In genomic region chr14:23465135-23465534, GRCm38 (mm10) we compare ENCODE assay signal across 17 mouse cellular contexts.
A peak's percentile ranks its signal among the peaks of the same experiment; 100 is the strongest.
DNase-seq lines count a peak whose midpoint lies in the region; ATAC-seq and TF ChIP-seq lines count a peak whose summit lies in the region.
"Had no signal": no experiment of that assay in that cellular context is flagged by ENCODE, and none has a peak within 500 bp of the region (broad histone marks: within the 10 kb centered on the region; RNA-seq: fewer than 3 reads in every experiment).

No protein-coding gene starts in this region.

- TF ChIP-seq CTCF in CH12.LX (conservative IDR thresholded peaks at IDR 0.05 in 1 of 2, IDR thresholded peaks at IDR 0.05 in 1 of 2; ENCODE audit: low read depth in 2 of 2, low read length in 2 of 2) = no peak
- no peak for TF ChIP-seq CTCF in cerebellum, adult 2 months (IDR thresholded peaks at IDR 0.05; ENCODE audit: borderline replicate concordance, insufficient read depth, low read depth, low read length)

- no peaks in the 10 kb centered on the region for H3K27me3 ChIP-seq in lung, embryonic 16.5 days (ENCODE audit: control insufficient read depth, insufficient read depth, low read depth, low read length)
- H3K27me3 ChIP-seq in CH12.LX (replicated peaks) = no peaks in the 10 kb centered on the region
- H3K27me3 ChIP-seq in splenic B cell, adult 2 months (ENCODE audit: control insufficient read depth, insufficient read depth, low read length, poor library complexity, severe bottlenecking) = no peaks in the 10 kb centered on the region
- H3K27me3 ChIP-seq in cerebellum, adult 2 months (ENCODE audit: control insufficient read depth, insufficient read depth, low read length) = no peaks in the 10 kb centered on the region
- H3K27me3 ChIP-seq: embryonic facial prominence, embryonic 15.5 days; limb, embryonic 12.5 days had no signal

- 61% methylated on average over 2 of the region's 2 CpGs for WGBS in lung, embryonic 16.5 days
- WGBS in cerebellum, adult 2 months = 82% methylated on average over 2 of the region's 2 CpGs

- no peak overlapping the region for H3K4me3 ChIP-seq in lung, embryonic 16.5 days (ENCODE audit: low read length)
- no peak overlapping the region for H3K4me3 ChIP-seq in CH12.LX (replicated peaks in 1 of 3; ENCODE audit: low read depth in 2 of 3, low read length in 2 of 3, poor library complexity in 1 of 3)
- no peak overlapping the region for H3K4me3 ChIP-seq in cerebellum, adult 2 months (replicated peaks; ENCODE audit: insufficient read depth, low read depth, low read length)
- H3K4me3 ChIP-seq: embryonic facial prominence, embryonic 15.5 days; limb, embryonic 12.5 days had no signal

- no peak for TF ChIP-seq EP300 in CH12.LX (IDR thresholded peaks at IDR 0.05; ENCODE audit: low read length)

- no peaks in the 10 kb centered on the region for H3K4me1 ChIP-seq in lung, embryonic 16.5 days (replicated peaks; ENCODE audit: control insufficient read depth, insufficient read depth, low read length)
- H3K4me1 ChIP-seq in CH12.LX (ENCODE audit: control insufficient read depth in 1 of 2, insufficient read depth in 2 of 2) = peaks cover 0 to 5% of the 10 kb centered on the region in 2 experiments; a peak in 1 of 4 replicates
- H3K4me1 ChIP-seq in cerebellum, adult 2 months (ENCODE audit: control insufficient read depth, insufficient read depth, low read length) = no peaks in the 10 kb centered on the region
- H3K4me1 ChIP-seq: embryonic facial prominence, embryonic 15.5 days had no signal

- DNase-seq in lung, adult 18-20 months = no peak
- DNase-seq in CH12.LX (ENCODE audit: extremely low read depth) = peak; percentile 11
- peak; percentile 2 for DNase-seq in splenic B cell, adult 2 months (ENCODE audit: low read depth, low spot score)
- DNase-seq in cerebellum, adult 2 months = no peak
- no peak for DNase-seq in cerebellum, postnatal 10 days
- no peak for DNase-seq in urinary bladder, postnatal 10 days (ENCODE audit: low spot score)
- DNase-seq: cerebellum, adult 9-10 months; gastrocnemius, postnatal 14 days; layer of hippocampus, postnatal 36 days; right cerebral cortex, postnatal 14 days had no signal

- no peak for TF ChIP-seq RAD21 in CH12.LX (IDR thresholded peaks at IDR 0.05; ENCODE audit: low read depth, low read length)

- ATAC-seq in lung, embryonic 16.5 days (ENCODE audit: low read depth) = no peak
- peak; percentile 67 for ATAC-seq in inflammation-experienced regulatory T-cells, adult 6 months

- dilution Hi-C loops in CH12.LX (cut with MboI; ENCODE audit: extremely low pct_ligation_motif_present, extremely low pct_unique_long_range_greater_than_20kb, low sequenced_read_pairs) = no loop called here

- H3K79me2 ChIP-seq in CH12.LX (replicated peaks; ENCODE audit: control insufficient read depth, extremely low read depth, insufficient read depth, poor library complexity, severe bottlenecking) = no peaks in the 10 kb centered on the region

- H3K9me3 ChIP-seq in lung, embryonic 16.5 days (ENCODE audit: control insufficient read depth, low read length) = no peaks in the 10 kb centered on the region
- no peaks in the 10 kb centered on the region for H3K9me3 ChIP-seq in CH12.LX (replicated peaks; ENCODE audit: low read length)
- H3K9me3 ChIP-seq: embryonic facial prominence, embryonic 15.5 days; G1E; limb, embryonic 12.5 days had no signal

- no peak overlapping the region for H3K9ac ChIP-seq in lung, embryonic 16.5 days (ENCODE audit: low read length)
- H3K9ac ChIP-seq in CH12.LX (ENCODE audit: insufficient read depth, low read depth) = no peak overlapping the region
- H3K9ac ChIP-seq: embryonic facial prominence, embryonic 15.5 days; hindbrain, embryonic 14.5 days; limb, embryonic 12.5 days had no signal

- no peak overlapping the region for H3K4me2 ChIP-seq in lung, embryonic 16.5 days (ENCODE audit: low read depth, low read length)
- H3K4me2 ChIP-seq in CH12.LX (ENCODE audit: insufficient read depth, low read depth, poor library complexity, severe bottlenecking) = no peak overlapping the region
- H3K4me2 ChIP-seq: embryonic facial prominence, embryonic 15.5 days; hindbrain, embryonic 14.5 days; limb, embryonic 12.5 days had no signal

- TF ChIP-seq POLR2A in CH12.LX (IDR thresholded peaks at IDR 0.05; ENCODE audit: low read depth, low read length) = no peak
- no peak for TF ChIP-seq POLR2A in cerebellum, adult 2 months (IDR thresholded peaks at IDR 0.05; ENCODE audit: borderline replicate concordance, insufficient read depth, low read length)

- in situ Hi-C loops in CH12.LX (cut with MboI; ENCODE audit: low pct_ligation_motif_present, low pct_unique_long_range_greater_than_20kb, low sequenced_read_pairs) = no loop called here

- 0 out of 2 replicates have a peak overlapping the region, but pooled peaks have one; percentile 7 for H3K27ac ChIP-seq in lung, embryonic 16.5 days (ENCODE audit: low read length)
- H3K27ac ChIP-seq in CH12.LX (ENCODE audit: insufficient read depth, low read depth) = no peak overlapping the region
- no peak overlapping the region for H3K27ac ChIP-seq in cerebellum, adult 2 months (ENCODE audit: insufficient read depth, low read length)
- H3K27ac ChIP-seq: embryonic facial prominence, embryonic 15.5 days; hindbrain, embryonic 14.5 days; limb, embryonic 12.5 days; stomach, postnatal 0 days had no signal

- no peaks in the 10 kb centered on the region for H3K36me3 ChIP-seq in lung, embryonic 16.5 days (ENCODE audit: control insufficient read depth, insufficient read depth, low read length)
- H3K36me3 ChIP-seq in CH12.LX (replicated peaks in 1 of 2; ENCODE audit: control insufficient read depth in 1 of 2, insufficient read depth in 1 of 2, low read length in 1 of 2) = no peaks in the 10 kb centered on the region
- no peaks in the 10 kb centered on the region for H3K36me3 ChIP-seq in splenic B cell, adult 2 months (ENCODE audit: control insufficient read depth, insufficient read depth, low read length, poor library complexity, severe bottlenecking)
- H3K36me3 ChIP-seq: embryonic facial prominence, embryonic 15.5 days; G1E; limb, embryonic 12.5 days had no signal

TF ChIP-seq in CH12.LX, 34 proteins besides CTCF, POLR2A, EP300 and RAD21:
- no peak for TF ChIP-seq PAX5 (IDR thresholded peaks at IDR 0.05; ENCODE audit: low read length)
- TF ChIP-seq UBTF (IDR thresholded peaks at IDR 0.05; ENCODE audit: low read depth, low read length) = no peak
- TF ChIP-seq ZKSCAN1 (IDR thresholded peaks at IDR 0.05; ENCODE audit: borderline replicate concordance, low read depth, low read length) = no peak
- no peak for TF ChIP-seq MAZ (IDR thresholded peaks at IDR 0.05; ENCODE audit: low read depth, low read length)
- TF ChIP-seq HCFC1 (IDR thresholded peaks at IDR 0.05; ENCODE audit: low read depth, low read length) = no peak
- no peak for TF ChIP-seq POLR2AphosphoS2 (IDR thresholded peaks at IDR 0.05; ENCODE audit: low read depth, low read length)
- TF ChIP-seq USF1 (IDR thresholded peaks at IDR 0.05; ENCODE audit: low read depth, low read length) = no peak
- no peak for TF ChIP-seq ZC3H11A (IDR thresholded peaks at IDR 0.05; ENCODE audit: low read depth, low read length)
- TF ChIP-seq BHLHE40 (IDR thresholded peaks at IDR 0.05; ENCODE audit: low read depth, low read length) = no peak
- TF ChIP-seq E2F4 (IDR thresholded peaks at IDR 0.05; ENCODE audit: insufficient replicate concordance, low read depth, low read length) = no peak
- TF ChIP-seq KAT2A (IDR thresholded peaks at IDR 0.05; ENCODE audit: insufficient replicate concordance, low read length) = no peak
- TF ChIP-seq SMC3 (IDR thresholded peaks at IDR 0.05; ENCODE audit: low read depth, low read length) = no peak
- TF ChIP-seq CHD1 (IDR thresholded peaks at IDR 0.05; ENCODE audit: low read depth, low read length) = no peak
- TF ChIP-seq JUND (conservative IDR thresholded peaks at IDR 0.05; ENCODE audit: low read depth, low read length) = no peak
- TF ChIP-seq MEF2A (IDR thresholded peaks at IDR 0.05; ENCODE audit: borderline replicate concordance, low read depth, low read length) = no peak

Comparison
In these comparisons a context has a peak if more than half of its experiments do, and no peak if none do; other contexts are left out.
1. DNase-seq: peak in CH12.LX (single experiment) and splenic B cell, adult 2 months (single experiment); none in lung, adult 18-20 months (0 of 2), cerebellum, adult 2 months (0 of 2), cerebellum, postnatal 10 days (0 of 2) and urinary bladder, postnatal 10 days (single experiment).